Mouse (Mus musculus): ENCODE results near the gene Dctn2.

- TF ChIP-seq CTCF (IDR thresholded peaks at IDR 0.05; ENCODE audit: extremely low read depth, insufficient read depth, low read length) (no peak), POLR2A (IDR thresholded peaks at IDR 0.05; ENCODE audit: extremely low read depth, insufficient read depth, low read length) (no peak)
Measured at GRCm38 (mm10) chr10:127216456-127216855, 49.7 kb upstream of the Dctn2 start.

All from cortical plate, adult 2 months (tissue).